Mouse (Mus musculus) myocyte (in vitro differentiated cells): Measurements from ENCODE around the gene Myo18b.

ENCODE experiments used
- CEBPB ChIP-seq: IDR thresholded peaks from 2 replicates; pipeline ENCODE4 v1.6.1; 2011; ENCODE audit warnings: mild to moderate bottlenecking, moderate library complexity; ENCODE audit not compliant: poor library complexity, insufficient read depth, severe bottlenecking
- MAX ChIP-seq: IDR thresholded peaks from one replicate; pipeline ENCODE4 v1.6.1; 2011; ENCODE audit warnings: low read depth, mild to moderate bottlenecking, control low read depth
- MYOD1 ChIP-seq, 3 experiments: IDR thresholded peaks; one replicate each; pipeline ENCODE4 v1.6.1; 2011; ENCODE audit warnings: control low read depth in 2 of 3, low read depth in 2 of 3, mild to moderate bottlenecking in 2 of 3, moderate library complexity in 1 of 3; ENCODE audit not compliant: insufficient read length in 2 of 3, control insufficient read depth in 1 of 3
- MYOG ChIP-seq, 3 experiments: IDR thresholded peaks; one replicate each; pipeline ENCODE4 v1.6.1; 2011; ENCODE audit warnings: control low read depth in 2 of 3, low read depth in 2 of 3, mild to moderate bottlenecking in 2 of 3; ENCODE audit not compliant: insufficient read length in 2 of 3, control insufficient read depth in 1 of 3, insufficient read depth in 1 of 3
- POLR2A ChIP-seq: IDR thresholded peaks from one replicate; pipeline ENCODE4 v1.6.1; 2011; ENCODE audit warnings: low read depth, mild to moderate bottlenecking, control low read depth, moderate library complexity; ENCODE audit not compliant: insufficient read length
- POLR2AphosphoS2 ChIP-seq: IDR thresholded peaks from one replicate; pipeline ENCODE4 v1.6.1; 2011; ENCODE audit warnings: low read depth, control low read depth; ENCODE audit not compliant: insufficient read length
- TCF12 ChIP-seq: IDR thresholded peaks from one replicate; pipeline ENCODE4 v1.6.1; 2011; ENCODE audit warnings: mild to moderate bottlenecking, control low read depth; ENCODE audit not compliant: poor library complexity, insufficient read depth, severe bottlenecking
- USF1 ChIP-seq: IDR thresholded peaks from one replicate; pipeline ENCODE4 v1.6.1; 2011; ENCODE audit warnings: low read depth, mild to moderate bottlenecking, control low read depth, moderate library complexity

GRCm38 (mm10) chr5:112848586-112849280 is 47.4 kb downstream of the Myo18b start:
- no peak for TF ChIP-seq MYOD1 (IDR thresholded peaks at IDR 0.05; ENCODE audit: control insufficient read depth in 1 of 3, insufficient read length in 2 of 3, low read depth in 2 of 3)
- TF ChIP-seq CEBPB: no peak
- no peak for TF ChIP-seq POLR2A
- TF ChIP-seq TCF12: no peak
- TF ChIP-seq MAX: no peak
- no peak for TF ChIP-seq MYOG (IDR thresholded peaks at IDR 0.05; ENCODE audit: control insufficient read depth in 1 of 3, insufficient read depth in 1 of 3, insufficient read length in 2 of 3, low read depth in 2 of 3)
- TF ChIP-seq POLR2AphosphoS2: no peak
- no peak for TF ChIP-seq USF1
